Mouse (Mus musculus) hindlimb bud, embryonic 11.5 days (tissue): ENCODE measurements around the gene Lyzl4.

Source experiments
- DNase-seq: peaks from one replicate; pipeline ENCODE4 v3.0.0-alpha.2; 2012; ENCODE audit warnings: low read depth, low spot score; ENCODE audit errors: extremely low spot score

Lyzl4 gene

DNA sequence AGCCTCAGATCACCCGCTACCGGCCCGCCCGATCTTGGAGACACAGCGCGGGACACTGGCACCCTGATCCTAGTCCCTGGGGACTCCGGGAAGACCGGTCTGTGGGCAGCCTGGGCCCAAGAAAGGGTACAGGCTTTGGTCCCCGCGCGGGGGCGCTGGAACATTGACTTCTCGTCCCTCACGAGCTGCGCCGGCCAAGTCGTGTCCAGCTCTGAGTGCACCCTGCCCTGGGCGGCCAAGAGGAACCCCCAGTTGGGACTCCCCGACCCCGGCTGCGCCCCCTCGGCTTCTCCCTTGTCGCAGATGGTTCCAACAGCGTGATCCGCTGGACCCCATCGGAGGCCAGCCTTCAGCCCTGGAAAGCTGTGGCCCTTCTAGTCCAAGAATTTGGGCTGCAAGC lies at the start of gene Lyzl4:
TSS of gene Lyzl4 (minus strand) at position 96 of the 400 bp plus-strand sequence.
- no peak for DNase-seq

DNA sequence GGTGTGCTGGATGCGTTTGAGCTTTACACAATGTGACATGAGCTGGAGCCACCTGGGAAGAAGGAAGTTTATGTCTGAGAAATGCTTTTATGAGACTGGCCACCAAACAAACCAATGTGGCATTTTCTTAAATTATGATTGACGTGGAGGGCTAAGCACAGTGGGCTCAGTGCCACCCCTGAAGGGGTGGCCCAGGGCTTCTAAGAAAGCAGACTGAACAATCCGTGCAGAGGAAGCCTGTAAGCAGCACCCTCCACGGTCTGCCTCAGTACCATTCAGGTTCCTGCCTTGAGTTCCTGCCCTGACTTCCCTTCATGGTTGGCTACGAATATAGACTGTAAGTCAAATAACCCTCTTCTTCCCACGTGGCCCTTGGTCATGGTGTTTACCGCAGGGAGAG lies 48.8 kb upstream of the Lyzl4 start:
- DNase-seq, result no peak

GRCm38 (mm10) chr9:121690200-121690651 lies 48.3 kb upstream of the Lyzl4 start:
- DNase-seq, result no peak

- no peak for DNase-seq
These were observed 42.8 kb upstream of the Lyzl4 start for GRCm38 (mm10) chr9:121684702-121685101.

- DNase-seq, result no peak
These were observed 40.3 kb upstream of the Lyzl4 start for GRCm38 (mm10) chr9:121682037-121682680.

DNA sequence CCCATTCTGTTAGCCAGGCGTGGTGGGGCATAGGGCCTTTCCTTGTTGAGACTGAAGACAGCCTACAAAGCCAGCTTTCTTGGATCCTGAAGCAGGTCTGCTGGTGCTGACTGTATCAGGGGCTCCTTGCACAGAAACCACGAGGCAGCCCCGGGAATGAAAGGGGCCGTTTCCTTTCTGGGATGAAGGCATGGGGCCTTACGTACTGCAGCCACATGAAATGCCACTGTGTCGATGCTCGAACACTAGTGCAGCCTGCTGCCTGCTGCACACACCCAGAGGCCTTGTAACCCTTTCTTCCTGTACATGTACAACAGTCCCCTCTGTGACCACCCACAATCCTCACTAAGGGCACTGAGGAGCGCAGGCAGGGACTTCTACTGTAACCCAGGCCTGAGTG lies 39.3 kb upstream of the Lyzl4 start:
- DNase-seq, result no peak

GRCm38 (mm10) chr9:121679549-121679948 lies 37.7 kb upstream of the Lyzl4 start:
- DNase-seq, result peak; percentile 31

DNA sequence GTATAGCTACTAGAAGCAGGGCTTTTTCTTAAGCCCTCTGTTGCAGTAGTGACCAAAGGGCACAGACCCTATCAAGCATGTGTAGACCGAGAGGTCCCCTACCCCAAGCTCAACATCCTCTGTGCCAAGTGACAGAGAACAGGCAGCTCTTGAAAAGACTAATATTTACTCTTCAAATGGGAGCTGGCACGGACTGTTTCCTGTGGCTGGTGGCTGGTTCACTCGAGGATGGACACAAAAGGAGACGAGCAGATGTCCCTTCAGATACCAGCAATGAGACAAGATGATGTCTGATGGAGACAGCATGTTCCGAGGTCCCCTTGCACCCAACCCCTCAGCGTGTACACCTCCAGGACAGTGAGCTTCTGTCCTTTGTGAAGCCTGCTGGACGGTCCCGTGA lies 35.6 kb upstream of the Lyzl4 start:
- DNase-seq, result no peak

DNA sequence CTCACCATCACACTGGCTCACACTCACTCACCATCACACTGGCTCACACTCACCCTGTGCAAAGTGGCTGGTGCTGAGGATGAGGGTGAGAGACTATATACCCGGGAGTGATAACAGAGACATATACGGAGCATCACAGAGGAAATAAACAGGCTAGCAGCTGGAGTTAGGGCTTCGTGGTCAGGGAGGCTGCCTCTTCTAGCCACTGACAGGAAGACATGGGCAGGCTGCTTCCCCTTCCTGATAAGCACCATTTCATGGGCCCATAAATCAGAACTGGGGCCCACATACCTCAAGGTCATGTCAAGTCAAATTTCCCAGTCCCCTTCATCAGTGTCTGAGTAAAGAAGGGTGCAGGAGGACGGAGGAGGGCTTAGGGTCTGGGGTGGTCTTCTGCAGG lies 35.2 kb upstream of the Lyzl4 start:
- DNase-seq, result no peak

- no peak for DNase-seq
These were observed 33.7 kb upstream of the Lyzl4 start for GRCm38 (mm10) chr9:121675556-121675955.

GRCm38 (mm10) chr9:121675011-121675410 lies 33.1 kb upstream of the Lyzl4 start:
- no peak for DNase-seq

DNA sequence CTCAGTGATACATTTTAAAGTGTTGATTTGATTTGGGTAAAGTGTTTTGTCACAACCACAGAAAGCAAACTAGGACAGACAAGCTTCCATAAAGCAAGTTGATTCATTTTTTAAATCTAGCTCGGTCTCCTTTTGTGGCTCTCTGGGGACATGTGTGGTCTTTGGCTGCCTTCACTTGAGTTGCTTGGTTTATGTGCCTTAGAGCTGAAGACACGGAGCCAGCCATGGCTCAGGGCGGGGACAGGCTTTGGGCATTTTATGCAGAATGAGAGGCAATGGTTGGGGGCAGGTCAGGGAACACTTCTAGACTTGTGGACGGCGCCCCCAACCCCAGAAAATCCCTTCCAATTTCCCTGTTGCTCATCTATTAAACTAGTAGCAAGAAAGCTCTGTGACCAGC lies 31.8 kb upstream of the Lyzl4 start:
- no peak for DNase-seq

DNA sequence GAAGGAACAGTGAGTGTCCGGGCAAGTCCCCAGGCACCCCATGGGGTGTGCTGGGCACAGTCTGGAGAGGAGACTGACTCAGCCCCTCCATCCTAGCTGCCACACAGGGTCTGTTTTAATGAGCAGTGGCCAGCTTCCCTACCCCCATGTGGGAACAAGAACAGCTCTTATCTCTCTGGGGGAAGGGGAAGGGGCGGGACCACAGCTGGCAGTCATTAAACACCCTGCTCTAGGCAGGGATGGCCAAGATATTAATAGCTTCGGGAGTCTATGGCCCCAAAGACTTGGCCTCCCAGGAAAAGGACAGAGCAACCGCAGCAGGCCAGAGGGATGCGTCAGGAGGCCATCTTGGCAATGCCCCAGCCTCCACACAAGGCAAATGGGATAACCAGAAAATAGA lies 30.4 kb upstream of the Lyzl4 start:
- no peak for DNase-seq

DNA sequence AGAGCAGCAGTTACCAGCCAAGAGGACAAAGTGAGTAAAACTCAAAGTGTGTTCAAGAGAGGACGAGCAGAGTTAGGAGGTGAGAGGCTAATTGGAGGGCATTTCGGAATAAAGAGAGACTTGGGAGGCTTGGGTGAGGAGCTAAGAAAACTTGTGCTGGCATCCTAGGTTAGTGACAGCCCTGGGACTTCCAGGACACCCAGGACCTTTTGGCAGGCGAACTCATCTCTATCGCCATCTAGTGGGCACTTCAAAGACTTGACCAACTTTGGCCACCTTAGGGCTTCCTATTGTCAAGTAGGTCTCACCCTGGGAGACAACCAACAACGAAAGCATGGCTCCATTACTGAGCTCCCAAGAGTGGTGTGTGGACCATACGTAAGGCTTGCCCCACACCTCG lies 29.4 kb upstream of the Lyzl4 start:
- peak; percentile 33 for DNase-seq

- no peak for DNase-seq
These were observed 27.5 kb upstream of the Lyzl4 start for GRCm38 (mm10) chr9:121669348-121669791.

DNA sequence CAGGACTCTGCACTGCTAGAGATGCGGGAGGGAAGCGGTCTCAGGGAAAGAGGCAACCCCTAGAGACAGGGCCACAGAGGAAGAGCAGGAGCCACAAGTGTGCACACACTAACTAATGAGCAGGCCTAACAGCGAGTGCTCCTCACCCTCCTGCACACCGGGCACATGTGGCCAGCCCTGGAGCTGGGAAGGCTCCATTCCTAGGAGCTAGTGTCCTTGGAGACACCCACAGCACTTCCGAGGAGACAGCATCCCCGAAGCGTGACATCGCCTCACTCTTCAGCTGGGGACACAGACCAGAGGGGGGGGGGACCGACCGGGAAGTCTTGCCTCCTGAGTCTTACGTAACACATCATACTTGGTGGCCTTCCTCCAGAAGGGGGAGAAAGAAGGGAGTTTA lies 25.9 kb upstream of the Lyzl4 start:
- DNase-seq, result no peak

- no peak for DNase-seq
These were observed 25.2 kb upstream of the Lyzl4 start for GRCm38 (mm10) chr9:121666957-121667630.

- DNase-seq, result no peak
These were observed 22.2 kb upstream of the Lyzl4 start for GRCm38 (mm10) chr9:121664104-121664503.

DNA sequence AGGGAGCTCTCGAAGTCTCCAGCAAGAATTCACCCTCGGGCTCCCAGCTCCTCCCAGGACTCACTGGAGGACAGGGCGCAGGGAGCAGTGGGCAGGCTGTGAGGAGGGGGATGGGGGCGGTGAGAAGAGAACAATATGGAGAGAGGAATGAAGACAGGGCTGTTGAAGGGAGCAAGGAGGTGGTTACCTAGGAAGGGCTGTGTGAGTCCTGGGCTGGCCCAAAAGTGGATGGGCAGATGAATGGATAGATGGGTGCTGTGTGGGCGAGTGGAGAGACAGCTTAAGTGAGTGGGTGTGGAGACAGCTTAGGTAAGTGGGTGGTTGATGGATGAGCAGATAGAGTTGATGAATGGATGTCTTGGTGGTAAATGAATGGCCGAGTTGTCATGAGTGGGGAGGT lies 21.6 kb upstream of the Lyzl4 start:
- no peak for DNase-seq

GRCm38 (mm10) chr9:121659791-121660190 lies 17.9 kb upstream of the Lyzl4 start:
- DNase-seq, result no peak

DNA sequence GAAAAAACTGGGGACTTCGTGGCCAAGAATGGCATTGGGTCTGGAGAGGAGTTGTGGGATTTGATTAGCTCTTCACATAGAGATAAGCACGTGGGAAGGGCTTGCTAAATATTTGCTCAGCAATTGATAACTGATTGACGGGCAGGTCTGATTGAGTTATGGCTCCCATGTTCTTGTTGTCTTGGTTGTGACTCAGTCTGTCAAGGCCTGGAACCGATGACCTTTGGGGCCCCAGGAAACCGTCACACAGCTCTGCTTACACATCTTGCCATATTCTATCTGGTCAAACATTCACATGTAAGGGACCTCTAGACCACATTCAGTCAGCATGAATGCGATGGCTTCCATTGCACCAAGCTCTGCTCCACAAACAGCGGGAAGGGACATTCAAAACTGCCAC lies 16.4 kb upstream of the Lyzl4 start:
- no peak for DNase-seq

- no peak for DNase-seq
These were observed 15.2 kb upstream of the Lyzl4 start for GRCm38 (mm10) chr9:121657143-121657542.

- DNase-seq, result no peak
These were observed 14.4 kb upstream of the Lyzl4 start for GRCm38 (mm10) chr9:121656322-121656721.
